Mouse (Mus musculus): ENCODE data around the gene P2rx1. TPM values are rescaled to one million over a fixed set of nuclear protein-coding genes. Genes with fewer than 3 reads are reported as not detected.

The P2rx1 gene
- polyA plus RNA-seq (2012; rRNA removed): 5.1 and 5.6 TPM in 2 replicates

GRCm38 (mm10) chr11:72998771-72999170 is at the start of gene P2rx1:
P2rx1 (plus strand) TSS chr11:72999103.

GRCm38 (mm10) chr11:72961072-72961980 is 37.6 kb upstream of the P2rx1 start, which contains the start of gene Atp2a3:
Atp2a3 (plus strand) TSS chr11:72961169.

GRCm38 (mm10) chr11:73018471-73019146 is 19.7 kb downstream of the P2rx1 start, which contains the start of gene Camkk1:
Camkk1 (plus strand) TSS chr11:73019008.

GRCm38 (mm10) chr11:73047542-73047996 is 48.7 kb downstream of the P2rx1 start, which contains the start of gene Ncbp3:
Ncbp3 (plus strand) TSS chr11:73047783.

Other genes with a start within 250 kb of the P2rx1 start
- 2.1 and 2.3 TPM in 2 replicates for gene Cyb5d2, start 203.0 kb upstream of the P2rx1 start, polyA plus RNA-seq (2012; rRNA removed)
- gene Zzef1, start 202.9 kb upstream of the P2rx1 start, polyA plus RNA-seq (2012; rRNA removed): 4.4 and 5.4 TPM in 2 replicates
- 12.5 and 14.7 TPM in 2 replicates for gene Atp2a3, start 37.9 kb upstream of the P2rx1 start, polyA plus RNA-seq (2012; rRNA removed)
- gene Camkk1, start 19.9 kb downstream of the P2rx1 start, polyA plus RNA-seq (2012; rRNA removed): 1.00 and 1.2 TPM in 2 replicates
- 1.8 TPM in 2 replicates for gene Ncbp3, start 48.7 kb downstream of the P2rx1 start, polyA plus RNA-seq (2012; rRNA removed)
- 0.16 and 0.22 TPM in 2 replicates for gene Itgae, start 91.5 kb downstream of the P2rx1 start, polyA plus RNA-seq (2012; rRNA removed)
- 2.7 and 2.9 TPM in 2 replicates for gene Haspin, start 139.2 kb downstream of the P2rx1 start, polyA plus RNA-seq (2012; rRNA removed)
- gene P2rx5, start 161.3 kb downstream of the P2rx1 start, polyA plus RNA-seq (2012; rRNA removed): 0.09 and 0.14 TPM in 2 replicates
- gene Emc6, start 177.9 kb downstream of the P2rx1 start, polyA plus RNA-seq (2012; rRNA removed): 61.5 and 63.4 TPM in 2 replicates
- gene Tax1bp3, start 178.0 kb downstream of the P2rx1 start, polyA plus RNA-seq (2012; rRNA removed): 15.3 and 18.9 TPM in 2 replicates
- gene Ctns, start 199.9 kb downstream of the P2rx1 start, polyA plus RNA-seq (2012; rRNA removed): 5.9 TPM in 2 replicates
- 5.4 and 5.6 TPM in 2 replicates for gene Shpk, start 200.4 kb downstream of the P2rx1 start, polyA plus RNA-seq (2012; rRNA removed)
- 0.29 and 0.50 TPM in 2 replicates for gene Trpv1, start 235.2 kb downstream of the P2rx1 start, polyA plus RNA-seq (2012; rRNA removed)